Mouse (Mus musculus) brain, embryonic 14.5 days (tissue): Measurements from ENCODE around the gene Nsun2. TPM values are rescaled to one million over a fixed set of nuclear protein-coding genes. Genes with fewer than 3 reads are reported as not detected.

Source experiments
- DNase-seq: peaks from one replicate; pipeline ENCODE4 v3.0.0-alpha.2; 2011; ENCODE audit warnings: low read depth
- CTCF ChIP-seq: fragments of 200-500 bp; IDR thresholded peaks from 2 replicates; pipeline ENCODE4 v1.5.1; 2012; ENCODE audit warnings: inconsistent platforms, mild to moderate bottlenecking, moderate library complexity, borderline replicate concordance; ENCODE audit not compliant: insufficient read depth, insufficient read length; ENCODE audit errors: extremely low read depth
- POLR2A ChIP-seq: fragments of 200-500 bp; IDR thresholded peaks from 2 replicates; pipeline ENCODE4 v1.6.1; 2012; ENCODE audit warnings: mild to moderate bottlenecking, inconsistent platforms, borderline replicate concordance; ENCODE audit not compliant: poor library complexity, insufficient read depth, insufficient read length, severe bottlenecking; ENCODE audit errors: extremely low read depth
- polyA plus RNA-seq: library from polyadenylated mRNA; depleted of rRNA; stranded (reverse); fragments of >200 nt; gene quantifications from 2 replicates; pipeline ENCODE4 v1.2.3, GENCODE M21; 2012

The Nsun2 gene
- polyA plus RNA-seq, 1 experiment, result 79.8 TPM

DNA sequence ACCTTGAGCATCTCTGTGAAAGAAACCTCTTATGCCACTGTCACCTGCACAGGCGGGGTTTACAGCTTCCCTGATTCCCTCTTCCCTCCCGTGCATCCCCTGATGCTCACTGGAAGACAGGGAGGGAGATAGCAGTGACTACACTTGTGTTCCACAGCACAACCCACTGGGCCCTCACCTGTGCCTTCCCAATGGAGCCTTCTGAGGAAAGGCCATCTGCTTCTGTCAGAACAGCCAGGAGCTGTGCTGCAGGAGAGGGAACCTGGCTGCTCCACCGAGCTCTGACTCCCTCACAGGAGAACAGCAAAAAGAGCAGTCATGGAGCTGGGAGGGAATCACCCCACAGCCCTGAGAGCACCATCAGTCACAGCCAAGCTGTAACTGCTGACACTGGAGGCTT lies 3.4 kb upstream of the Nsun2 start:
- TF ChIP-seq CTCF (no peak), POLR2A (no peak)
- DNase-seq, result no peak

GRCm38 (mm10) chr13:69530951-69531350 lies 2.6 kb upstream of the Nsun2 start:
- DNase-seq, result no peak
- TF ChIP-seq CTCF (no peak), POLR2A (no peak)

DNA sequence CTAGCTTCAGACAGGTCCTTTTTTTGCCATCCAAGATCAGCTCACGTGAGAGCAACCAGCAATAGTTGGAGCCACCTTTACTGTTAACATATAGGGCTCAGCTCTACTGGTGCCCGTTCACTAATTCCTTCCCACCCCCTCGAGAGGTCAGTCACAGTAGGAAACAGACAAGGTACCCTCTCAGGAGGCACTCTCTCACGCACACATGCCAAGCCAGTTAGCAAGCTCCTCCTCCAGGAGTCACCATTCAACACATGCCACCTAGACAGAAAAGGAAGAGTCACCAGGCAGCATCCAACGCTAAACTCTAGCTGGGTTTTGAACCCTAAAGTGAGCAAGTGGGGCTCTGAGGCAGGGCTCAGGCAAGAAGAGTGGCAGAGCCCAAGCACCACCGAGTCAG lies 2.1 kb upstream of the Nsun2 start:
- TF ChIP-seq CTCF (no peak), POLR2A (no peak)
- DNase-seq, result no peak

DNA sequence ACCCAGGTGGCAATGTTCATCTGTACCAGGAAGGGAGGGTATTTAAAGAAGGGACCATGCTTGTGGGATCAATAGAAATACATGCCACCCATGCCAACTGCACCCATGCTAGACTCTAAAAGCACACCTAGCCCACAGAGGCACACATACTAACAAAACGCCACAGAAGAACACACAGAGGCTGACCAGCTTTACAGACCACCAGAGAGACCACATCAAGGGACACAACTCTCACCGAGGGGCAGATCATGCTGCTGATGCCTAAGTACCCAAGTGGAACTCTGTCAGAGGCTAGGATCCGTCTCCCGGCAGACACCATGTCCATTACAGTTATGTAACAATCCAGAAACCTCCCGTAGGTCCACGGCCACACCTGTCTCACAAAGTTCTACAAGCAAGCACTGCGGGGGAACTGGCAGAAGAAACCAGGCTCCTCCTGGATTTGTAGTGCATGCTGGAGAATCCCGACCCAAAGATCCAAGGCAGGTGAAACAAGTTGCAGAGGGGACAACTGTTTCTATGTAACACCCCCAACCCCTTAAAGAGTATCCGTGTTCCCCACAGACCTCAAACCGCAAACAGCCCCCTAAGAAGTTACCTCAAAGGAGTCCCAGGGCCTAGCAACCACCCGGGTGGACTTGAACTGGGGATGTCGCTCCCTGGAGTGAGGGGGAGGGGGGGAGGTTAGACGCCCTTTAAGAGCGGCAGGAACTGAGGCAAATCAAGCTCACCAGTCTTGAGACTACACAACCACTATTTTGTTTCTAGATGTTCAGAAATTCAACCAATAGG lies 1.2 kb upstream of the Nsun2 start:
- no peak for DNase-seq

GRCm38 (mm10) chr13:69532893-69533404 lies 597 bp upstream of the Nsun2 start:
- TF ChIP-seq CTCF (no peak), POLR2A (no peak)
- no peak for DNase-seq

More for the DNA sequence above, 1.2 kb upstream of the Nsun2 start:
- TF ChIP-seq CTCF, result no peak
- no peak for TF ChIP-seq POLR2A

- TF ChIP-seq POLR2A (peak; percentile 39; the same call in 1 of the 2 replicates), CTCF (no peak)
- no peak for DNase-seq
Observed at GRCm38 (mm10) chr13:69534334-69534653, 748 bp downstream of the Nsun2 start, which contains the start of gene Tent4a. Gene Tent4a, minus strand, starts transcription at chr13:69534617.

GRCm38 (mm10) chr13:69534654-69535551 lies 1.4 kb downstream of the Nsun2 start:
- peak; percentile 99 for DNase-seq
- TF ChIP-seq POLR2A, result peak; percentile 93
- TF ChIP-seq CTCF, result no peak

GRCm38 (mm10) chr13:69536021-69536420 lies 2.5 kb downstream of the Nsun2 start:
- TF ChIP-seq POLR2A (no peak), CTCF (no peak)
- DNase-seq, result no peak

GRCm38 (mm10) chr13:69537366-69537765 lies 3.8 kb downstream of the Nsun2 start:
- no peak for DNase-seq
- no peak for TF ChIP-seq POLR2A
- TF ChIP-seq CTCF, result no peak

- TF ChIP-seq POLR2A, result no peak
- DNase-seq, result no peak
Observed at GRCm38 (mm10) chr13:69538327-69538726, 4.8 kb downstream of the Nsun2 start.

- TF ChIP-seq CTCF, result no peak
- no peak for TF ChIP-seq POLR2A
Observed at GRCm38 (mm10) chr13:69541209-69541608, 7.7 kb downstream of the Nsun2 start.

More at GRCm38 (mm10) chr13:69541209-69541608, 7.7 kb downstream of the Nsun2 start:
- no peak for DNase-seq
